Mouse (Mus musculus) limb, embryonic 11.5 days (tissue): ENCODE data around the gene Sh2d6. TPM values are rescaled to one million over a fixed set of nuclear protein-coding genes. Genes with fewer than 3 reads are reported as not detected.
A peak's percentile ranks its signal among the peaks of the same experiment; 100 is the strongest.

ENCODE experiments used
- ATAC-seq: fragments of 200-750 bp; cut with Nextera tagmentation; 2 replicates; pipeline ENCODE4 v1.8.0; 2017; ENCODE audit warnings: low read depth; ENCODE audit not compliant: insufficient number of reproducible peaks, low FRiP score, low TSS enrichment
- DNase-seq: peaks from one replicate; pipeline ENCODE4 v3.0.0-alpha.2; 2015; ENCODE audit warnings: low spot score
- H3K27ac ChIP-seq: fragments of 300-500 bp; sonication (generic); replicated peaks from 2 replicates; pipeline ENCODE4 v1.5.1; 2014; ENCODE audit warnings: low read depth, mild to moderate bottlenecking, low read length
- H3K27me3 ChIP-seq: fragments of 300-500 bp; sonication (generic); 2 replicates; pipeline ENCODE4 v1.6.1; 2014; ENCODE audit warnings: mild to moderate bottlenecking, low read length, mixed read lengths; ENCODE audit not compliant: control insufficient read depth, insufficient read depth
- H3K36me3 ChIP-seq: fragments of 300-500 bp; sonication (generic); 2 replicates; pipeline ENCODE4 v1.6.1; 2014; ENCODE audit warnings: mild to moderate bottlenecking, low read length, moderate library complexity, mixed read lengths; ENCODE audit not compliant: control insufficient read depth, insufficient read depth
- H3K4me1 ChIP-seq: fragments of 300-500 bp; sonication (generic); 2 replicates; pipeline ENCODE4 v1.6.1; 2014; ENCODE audit warnings: low read length, mixed read lengths; ENCODE audit not compliant: control insufficient read depth, insufficient read depth
- H3K4me2 ChIP-seq: fragments of 300-500 bp; sonication (generic); 2 replicates; pipeline ENCODE4 v1.6.1; 2014; ENCODE audit warnings: low read depth, mild to moderate bottlenecking, moderate library complexity; ENCODE audit not compliant: severe bottlenecking
- H3K4me3 ChIP-seq: fragments of 300-500 bp; sonication (generic); 2 replicates; pipeline ENCODE4 v1.5.1; 2014; ENCODE audit warnings: low read depth, low read length
- H3K9ac ChIP-seq: fragments of 300-500 bp; sonication (generic); 2 replicates; pipeline ENCODE4 v1.6.1; 2014; ENCODE audit warnings: mild to moderate bottlenecking, low read length
- H3K9me3 ChIP-seq: fragments of 300-500 bp; sonication (generic); 2 replicates; pipeline ENCODE4 v1.6.1; 2016; ENCODE audit warnings: low read length; ENCODE audit not compliant: control insufficient read depth
- WGBS: fragments of 180-500 bp; shearing (Covaris S2); extraction: QIAGEN DNeasy Blood & Tissue Kit; methylation state at CpG from one replicate; pipeline ENCODE4 v1.1.7; 2014; 5-methylcytosine and 5-hydroxymethylcytosine counted together
- polyA plus RNA-seq: library from polyadenylated mRNA; unstranded; fragments of >200 nt; fragmentation: Nextera tagmentation; extraction: Ambion mirVana; gene quantifications from 2 replicates; pipeline ENCODE4 v1.2.1, GENCODE M21; 2014

The Sh2d6 gene
- polyA plus RNA-seq, 1 experiment from 2014 or later: 0.17 TPM

GRCm38 (mm10) chr6:72532580-72532979, 11.1 kb upstream of the Sh2d6 start:
- no peaks in the 10 kb centered on the region for H3K27me3 ChIP-seq
- DNase-seq (no peak), ATAC-seq (no peak)
- H3K4me3 ChIP-seq: no peak overlapping the region
- no peak overlapping the region for H3K9ac ChIP-seq
- WGBS: 77% methylated on average over 4 of the region's 4 CpGs
- no peak overlapping the region for H3K4me2 ChIP-seq
- H3K9me3 ChIP-seq: no peaks in the 10 kb centered on the region
- no peak overlapping the region for H3K27ac ChIP-seq
- no peaks in the 10 kb centered on the region for H3K36me3 ChIP-seq
- H3K4me1 ChIP-seq: no peaks in the 10 kb centered on the region

DNA sequence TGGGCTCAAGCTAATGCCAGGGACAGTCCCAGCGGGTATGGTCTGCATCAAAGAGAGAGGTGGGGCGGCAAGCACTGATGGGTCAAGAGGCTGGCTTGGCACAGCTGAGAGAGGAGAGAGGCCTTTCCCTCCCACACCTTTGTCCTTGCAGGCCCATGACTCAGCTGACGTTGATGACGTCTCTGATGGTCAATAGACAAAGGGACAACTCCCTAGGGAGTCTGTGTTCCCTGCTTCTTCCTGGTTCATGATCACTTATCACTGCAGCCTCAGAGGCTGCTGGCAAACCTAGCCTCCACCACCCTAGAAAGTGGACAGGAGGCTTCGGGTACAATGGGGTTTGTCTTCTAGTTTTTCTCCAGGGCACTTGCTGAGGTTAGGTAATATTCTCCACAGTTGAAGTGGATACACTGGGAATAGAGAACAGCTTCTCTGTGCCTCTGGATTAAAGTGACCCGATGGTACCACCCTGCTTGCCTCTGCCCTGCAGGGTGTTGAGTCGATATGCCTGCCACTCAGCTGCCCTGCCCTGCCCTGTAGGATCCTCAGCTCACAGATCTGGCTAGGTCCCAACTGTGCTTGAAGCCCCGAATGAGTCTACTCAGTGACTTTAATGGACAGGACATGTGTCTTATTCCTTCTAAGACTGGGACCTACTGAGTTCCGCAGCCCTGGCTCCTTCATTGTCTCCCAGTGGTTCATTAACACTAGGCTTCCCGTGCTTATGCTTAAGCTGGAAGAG, 7.1 kb upstream of the Sh2d6 start:
- ATAC-seq (no peak), DNase-seq (no peak)
- H3K4me2 ChIP-seq: no peak overlapping the region
- no peak overlapping the region for H3K27ac ChIP-seq
- H3K4me3 ChIP-seq: no peak overlapping the region
- H3K9ac ChIP-seq: no peak overlapping the region
- no peaks in the 10 kb centered on the region for H3K4me1 ChIP-seq
- no peaks in the 10 kb centered on the region for H3K27me3 ChIP-seq
- no peaks in the 10 kb centered on the region for H3K9me3 ChIP-seq
- no peaks in the 10 kb centered on the region for H3K36me3 ChIP-seq
- WGBS: 75% methylated on average over 10 of the region's 10 CpGs

- Histone ChIP-seq H3K4me3 (no peak overlapping the region), H3K9me3 (no peaks in the 10 kb centered on the region), H3K9ac (no peak overlapping the region), H3K27ac (no peak overlapping the region), H3K36me3 (no peaks in the 10 kb centered on the region), H3K27me3 (no peaks in the 10 kb centered on the region), H3K4me2 (no peak overlapping the region), H3K4me1 (no peaks in the 10 kb centered on the region)
- no peak for DNase-seq
- no peak for ATAC-seq
- 86% methylated on average over 4 of the region's 4 CpGs for WGBS
These were observed 5.6 kb upstream of the Sh2d6 start for GRCm38 (mm10) chr6:72527070-72527469.

GRCm38 (mm10) chr6:72524160-72524559, 2.7 kb upstream of the Sh2d6 start:
- no peak for DNase-seq
- ATAC-seq: no peak
- Histone ChIP-seq H3K4me2 (no peak overlapping the region), H3K4me1 (peaks cover 11% of the 10 kb centered on the region), H3K27me3 (no peaks in the 10 kb centered on the region), H3K4me3 (no peak overlapping the region), H3K9me3 (no peaks in the 10 kb centered on the region), H3K27ac (no peak overlapping the region), H3K36me3 (no peaks in the 10 kb centered on the region), H3K9ac (no peak overlapping the region)
- WGBS: 87% methylated on average over 2 of the region's 2 CpGs

DNA sequence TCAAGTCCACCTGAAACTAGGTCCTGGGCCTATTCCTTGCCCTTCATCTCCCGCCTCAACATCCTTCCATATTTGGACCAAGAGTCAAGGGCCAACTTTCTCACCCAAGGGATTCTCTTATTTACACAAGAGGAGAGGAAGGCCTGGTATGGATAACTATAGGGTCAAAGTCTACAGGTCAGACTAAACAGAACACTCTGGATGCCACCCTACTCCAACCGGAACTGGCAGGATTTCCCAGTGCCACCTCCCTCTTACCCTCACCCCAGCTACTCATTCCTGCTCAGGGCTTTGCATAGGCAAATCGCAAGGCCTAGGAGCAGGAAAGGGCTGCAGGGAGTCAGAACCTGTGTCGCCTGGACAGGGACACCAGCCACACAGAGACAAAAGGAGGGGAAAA, 1.7 kb upstream of the Sh2d6 start:
- ATAC-seq (no peak), DNase-seq (no peak)
- Histone ChIP-seq H3K4me2 (no peak overlapping the region), H3K4me1 (peaks cover 11% of the 10 kb centered on the region), H3K9ac (no peak overlapping the region), H3K27me3 (no peaks in the 10 kb centered on the region), H3K9me3 (no peaks in the 10 kb centered on the region), H3K27ac (no peak overlapping the region), H3K36me3 (no peaks in the 10 kb centered on the region), H3K4me3 (no peak overlapping the region)
- WGBS: 76% methylated on average over 4 of the region's 4 CpGs

- no peak overlapping the region for H3K4me2 ChIP-seq
- H3K36me3 ChIP-seq: no peaks in the 10 kb centered on the region
- H3K4me3 ChIP-seq: no peak overlapping the region
- no peak for DNase-seq
- no peaks in the 10 kb centered on the region for H3K9me3 ChIP-seq
- no peaks in the 10 kb centered on the region for H3K27me3 ChIP-seq
- H3K27ac ChIP-seq: no peak overlapping the region
- H3K4me1 ChIP-seq: peaks cover 11% of the 10 kb centered on the region
- 71% methylated on average over 5 of the region's 5 CpGs for WGBS
- H3K9ac ChIP-seq: no peak overlapping the region
- ATAC-seq: no peak
These were observed 781 bp upstream of the Sh2d6 start for GRCm38 (mm10) chr6:72522288-72522687.

GRCm38 (mm10) chr6:72520904-72521303, 603 bp downstream of the Sh2d6 start:
- 92% methylated on average over 5 of the region's 5 CpGs for WGBS
- H3K4me3 ChIP-seq: no peak overlapping the region
- H3K4me2 ChIP-seq: no peak overlapping the region
- DNase-seq: no peak
- no peak for ATAC-seq
- no peak overlapping the region for H3K27ac ChIP-seq
- H3K36me3 ChIP-seq: no peaks in the 10 kb centered on the region
- H3K4me1 ChIP-seq: peaks cover 11% of the 10 kb centered on the region
- H3K27me3 ChIP-seq: no peaks in the 10 kb centered on the region
- H3K9me3 ChIP-seq: no peaks in the 10 kb centered on the region
- H3K9ac ChIP-seq: no peak overlapping the region

GRCm38 (mm10) chr6:72519892-72520663, 1.4 kb downstream of the Sh2d6 start:
- no peaks in the 10 kb centered on the region for H3K36me3 ChIP-seq
- H3K4me1 ChIP-seq: peaks cover 11% of the 10 kb centered on the region
- 22% methylated on average over 10 of the region's 10 CpGs for WGBS
- H3K4me3 ChIP-seq: no peak overlapping the region
- 0 out of 2 replicates have a peak, but pooled peaks have one; percentile 42 for ATAC-seq
- no peaks in the 10 kb centered on the region for H3K9me3 ChIP-seq
- H3K4me2 ChIP-seq: 0 out of 2 replicates have a peak overlapping the region, but pooled peaks have one; percentile 4
- H3K27me3 ChIP-seq: no peaks in the 10 kb centered on the region
- peak overlapping the region; percentile 17; the same call in 1 of the 2 replicates for H3K9ac ChIP-seq
- DNase-seq: peak; percentile 56
- no peak overlapping the region for H3K27ac ChIP-seq
